Mouse (Mus musculus) MEL-GATA-1-ER (cell line): ENCODE data around the gene 1700020L24Rik.
A peak's percentile ranks its signal among the peaks of the same experiment; 100 is the strongest.

Source experiments
- DNase-seq: peaks from one replicate; pipeline ENCODE4 v3.0.0-alpha.2; 2012; ENCODE audit warnings: low read depth; ENCODE audit errors: extremely low read depth

Gene 1700020L24Rik

DNA sequence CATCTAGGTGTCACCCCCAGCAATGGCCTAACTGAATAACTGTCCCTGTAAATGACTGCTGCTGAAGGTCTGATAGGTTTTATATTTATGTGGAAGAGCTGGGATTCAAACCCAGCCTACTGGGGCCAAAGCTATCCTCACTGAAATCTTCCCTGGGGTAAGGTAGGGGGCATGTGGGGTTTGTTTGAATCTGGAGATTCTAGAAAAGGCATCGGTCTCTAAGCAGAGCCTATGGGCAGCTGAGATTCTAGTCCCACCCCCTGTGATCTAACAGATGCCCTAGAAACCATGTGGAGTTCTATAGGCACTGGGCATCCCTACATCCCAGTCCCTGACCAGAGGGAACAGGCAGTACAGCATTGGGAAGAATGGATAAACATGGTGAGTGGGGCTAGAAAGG lies at the start of gene 1700020L24Rik:
1700020L24Rik (plus strand) TSS at position 301 of the 400 bp plus-strand sequence.
- no peak for DNase-seq

GRCm38 (mm10) chr11:83393062-83393461 lies 44.4 kb upstream of the 1700020L24Rik start:
- DNase-seq = no peak

DNA sequence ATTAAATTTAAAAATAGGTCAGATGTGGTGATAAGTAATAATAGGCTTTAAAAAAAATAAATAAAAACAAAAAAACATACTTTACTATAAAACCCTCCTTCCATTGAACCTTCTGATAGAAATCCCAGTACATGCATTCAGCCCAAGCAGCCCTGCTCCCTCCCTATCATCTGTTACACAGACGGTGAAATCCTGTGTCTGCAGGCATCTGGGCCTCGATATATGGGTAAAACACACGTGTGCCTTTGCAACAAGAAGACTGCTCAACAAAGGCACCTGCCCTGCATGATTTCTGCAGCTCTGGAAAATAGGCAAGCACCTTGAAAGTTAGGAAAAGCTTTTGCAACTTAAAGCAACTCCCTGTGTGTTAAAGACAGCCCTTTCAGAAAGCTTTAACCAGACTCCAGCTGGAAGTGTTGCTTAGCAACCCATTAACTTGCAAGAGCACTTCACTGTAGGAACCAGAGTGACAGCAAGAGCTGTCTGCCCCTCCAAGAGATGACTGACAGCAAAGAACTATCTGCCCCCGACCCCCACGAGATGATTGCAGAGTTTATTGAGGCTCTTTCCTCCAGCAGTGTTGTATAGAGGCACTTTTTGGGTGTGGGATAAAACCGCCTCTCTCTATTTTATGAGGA lies 42.6 kb upstream of the 1700020L24Rik start:
- DNase-seq = no peak

- DNase-seq = no peak
Measured at GRCm38 (mm10) chr11:83397626-83398025, 39.9 kb upstream of the 1700020L24Rik start.

DNA sequence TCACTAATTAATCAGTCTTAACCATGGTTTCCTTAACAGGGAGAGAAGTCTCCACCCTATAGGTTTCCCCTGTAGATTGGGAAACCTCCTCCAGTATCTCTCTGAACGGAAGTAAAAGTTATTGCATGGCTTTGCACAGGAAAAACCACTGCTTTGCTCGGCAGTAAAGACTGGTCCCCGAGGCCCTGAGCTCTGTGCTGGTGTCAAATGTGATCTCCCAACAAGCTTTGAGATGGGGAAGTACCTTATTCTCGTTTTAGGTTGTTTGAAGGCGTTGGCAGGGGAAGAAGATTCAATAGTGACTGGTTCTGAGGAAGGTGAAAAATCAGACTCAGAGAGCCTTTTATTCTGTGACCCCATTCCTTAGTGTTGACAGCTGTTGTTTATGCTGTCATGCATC lies 38.8 kb upstream of the 1700020L24Rik start:
- DNase-seq = no peak

DNA sequence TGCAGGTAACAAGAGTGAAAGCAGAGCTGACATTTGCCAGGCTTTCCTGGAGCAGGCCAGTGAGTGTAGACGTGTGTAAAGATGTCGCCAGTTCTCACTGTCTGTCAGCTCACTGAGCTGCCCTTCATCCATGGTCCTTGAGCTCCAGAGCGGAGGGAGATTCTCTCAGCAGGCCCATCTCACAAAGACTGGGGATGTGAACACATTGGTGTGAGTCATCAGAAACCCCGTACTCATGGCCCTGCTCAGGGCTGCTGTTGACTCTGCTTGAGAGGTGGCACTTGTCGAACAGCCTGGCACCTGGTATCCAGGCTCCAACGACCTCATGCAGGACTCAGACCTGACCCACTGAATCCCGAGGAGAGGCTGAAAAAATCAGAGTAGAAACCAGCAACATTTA lies 33.7 kb upstream of the 1700020L24Rik start:
- no peak for DNase-seq

DNA sequence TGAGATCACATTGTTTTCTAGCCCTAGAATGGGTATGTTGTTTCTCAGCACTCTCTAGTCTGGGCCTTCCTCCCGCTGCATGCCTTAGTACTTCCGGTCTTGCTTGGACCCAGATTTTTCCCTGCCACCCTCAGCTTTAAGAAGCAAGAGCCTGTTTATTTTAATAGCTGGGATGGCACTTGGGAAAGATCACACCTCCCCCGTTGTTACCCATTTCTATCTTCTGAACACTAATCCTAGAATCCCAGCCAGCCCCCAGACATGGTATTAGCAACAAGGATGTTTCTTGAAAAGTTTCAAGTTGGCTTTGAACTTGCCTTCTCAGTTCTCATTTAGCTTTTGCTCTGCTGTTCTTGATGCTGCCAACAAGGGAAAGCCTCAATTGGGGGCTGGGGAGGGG lies 31.1 kb upstream of the 1700020L24Rik start:
- no peak for DNase-seq

GRCm38 (mm10) chr11:83408242-83408641 lies 29.2 kb upstream of the 1700020L24Rik start:
- no peak for DNase-seq

- DNase-seq = no peak
Measured at GRCm38 (mm10) chr11:83409087-83409754, 28.3 kb upstream of the 1700020L24Rik start, which contains the start of gene Rasl10b. TSS of gene Rasl10b (plus strand) at chr11:83409137.

GRCm38 (mm10) chr11:83409792-83410291 lies 27.6 kb upstream of the 1700020L24Rik start:
- no peak for DNase-seq

DNA sequence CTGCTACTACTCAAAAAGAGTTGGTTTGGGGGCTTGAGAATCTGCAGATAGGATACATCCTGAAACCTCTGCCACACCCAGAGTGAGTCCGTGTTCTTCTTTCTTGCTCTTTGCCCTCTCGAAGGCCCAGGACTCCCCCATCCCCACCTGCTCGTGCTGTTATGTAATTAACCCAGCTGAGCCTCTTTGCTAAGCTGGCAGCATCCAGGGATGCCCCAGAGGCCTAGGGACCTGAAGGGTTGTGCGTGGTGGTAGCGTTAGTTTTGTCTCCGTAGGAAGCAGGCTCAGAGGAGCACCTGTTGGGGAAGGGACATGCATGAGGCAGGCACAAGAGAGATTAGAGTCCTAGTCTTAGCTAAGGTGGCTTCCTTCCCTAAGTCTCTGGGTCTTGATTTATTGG lies 27.0 kb upstream of the 1700020L24Rik start:
- no peak for DNase-seq

- DNase-seq = peak; percentile 62
Measured at GRCm38 (mm10) chr11:83417080-83417479, 20.4 kb upstream of the 1700020L24Rik start.

DNA sequence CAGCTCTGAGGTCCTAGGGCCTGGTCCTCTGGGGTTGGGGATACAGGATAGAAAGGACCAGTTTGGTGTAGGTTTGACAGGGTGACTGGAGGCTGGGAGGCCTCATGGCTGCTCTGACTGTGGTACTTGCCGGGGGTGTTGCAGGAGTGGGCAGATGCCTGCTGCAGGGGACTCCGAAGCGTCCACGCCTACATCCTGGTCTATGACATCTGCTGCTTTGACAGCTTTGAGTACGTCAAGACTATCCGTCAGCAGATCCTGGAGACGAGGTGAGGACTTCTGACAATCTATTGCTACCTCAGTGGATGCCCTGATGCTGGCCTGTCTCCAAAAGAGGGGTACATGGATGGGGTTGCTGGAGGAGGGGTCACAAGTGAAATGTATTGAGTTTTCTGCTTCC lies 19.8 kb upstream of the 1700020L24Rik start:
- no peak for DNase-seq

- no peak for DNase-seq
Measured at GRCm38 (mm10) chr11:83418566-83418965, 18.9 kb upstream of the 1700020L24Rik start.

- DNase-seq = no peak
Measured at GRCm38 (mm10) chr11:83420338-83420737, 17.1 kb upstream of the 1700020L24Rik start.

DNA sequence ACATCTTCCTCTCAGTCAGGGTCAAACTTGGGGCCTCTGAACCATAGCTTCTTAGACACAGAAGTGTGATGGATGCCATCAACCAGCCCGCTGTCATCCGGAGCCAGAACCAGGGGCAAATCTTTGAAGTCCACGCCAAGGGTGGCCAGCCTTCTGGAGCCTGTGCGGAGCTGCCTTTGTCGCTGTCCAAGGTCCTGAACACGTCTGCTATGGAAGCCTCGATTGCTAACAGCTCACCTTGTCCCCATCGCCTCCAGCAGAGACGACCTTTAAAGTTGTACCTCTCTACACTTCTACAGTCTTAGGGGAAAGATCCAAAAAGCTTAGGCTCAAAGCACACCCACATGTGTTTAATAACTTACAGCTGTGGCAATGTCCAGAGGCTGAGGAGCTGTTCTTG lies 16.2 kb upstream of the 1700020L24Rik start:
- no peak for DNase-seq

- no peak for DNase-seq
Measured at GRCm38 (mm10) chr11:83424681-83425080, 12.8 kb upstream of the 1700020L24Rik start.

DNA sequence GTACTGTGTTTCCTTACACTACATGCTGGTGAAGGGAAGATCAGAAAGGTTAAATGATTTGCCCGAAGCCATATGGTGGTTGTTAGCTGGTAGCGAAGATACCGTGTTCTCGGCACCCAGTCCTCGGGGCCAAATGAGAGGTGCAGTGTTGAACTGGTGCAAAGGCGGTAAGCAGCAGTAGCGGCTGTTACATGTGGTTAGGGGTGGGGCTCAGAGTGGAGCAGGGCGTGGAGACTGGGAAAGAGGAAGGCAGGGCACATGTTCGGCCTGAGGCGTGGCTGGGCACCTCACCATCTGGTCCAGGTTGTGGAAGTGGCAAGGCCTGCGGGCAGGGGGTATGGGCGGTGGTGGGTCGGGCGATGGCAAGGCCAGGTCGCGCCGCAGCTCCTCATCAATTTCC lies 10.5 kb upstream of the 1700020L24Rik start:
- DNase-seq = peak; percentile 72

- no peak for DNase-seq
Measured at GRCm38 (mm10) chr11:83429355-83429754, 8.1 kb upstream of the 1700020L24Rik start, which contains the start of gene Gas2l2. TSS of gene Gas2l2 (minus strand) at chr11:83429455.

DNA sequence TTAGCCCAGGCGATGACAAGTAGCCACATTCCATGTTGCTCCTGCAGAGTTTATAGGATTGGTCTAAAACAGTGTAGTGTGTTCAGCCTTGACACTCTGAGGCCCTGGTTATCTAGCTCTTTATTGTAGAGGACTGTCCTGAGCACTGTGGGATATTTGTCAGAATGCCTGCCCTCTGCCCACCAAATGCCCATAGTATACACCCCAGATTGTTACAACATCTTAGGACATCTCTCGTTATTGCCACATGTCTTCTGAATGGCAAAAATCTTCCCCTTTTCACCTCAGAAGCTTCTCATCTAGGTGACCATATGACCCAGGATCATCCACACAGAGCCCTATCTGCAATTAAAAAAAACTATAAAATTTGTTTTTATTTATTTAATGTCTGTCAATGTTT lies 4.9 kb upstream of the 1700020L24Rik start:
- DNase-seq = no peak

DNA sequence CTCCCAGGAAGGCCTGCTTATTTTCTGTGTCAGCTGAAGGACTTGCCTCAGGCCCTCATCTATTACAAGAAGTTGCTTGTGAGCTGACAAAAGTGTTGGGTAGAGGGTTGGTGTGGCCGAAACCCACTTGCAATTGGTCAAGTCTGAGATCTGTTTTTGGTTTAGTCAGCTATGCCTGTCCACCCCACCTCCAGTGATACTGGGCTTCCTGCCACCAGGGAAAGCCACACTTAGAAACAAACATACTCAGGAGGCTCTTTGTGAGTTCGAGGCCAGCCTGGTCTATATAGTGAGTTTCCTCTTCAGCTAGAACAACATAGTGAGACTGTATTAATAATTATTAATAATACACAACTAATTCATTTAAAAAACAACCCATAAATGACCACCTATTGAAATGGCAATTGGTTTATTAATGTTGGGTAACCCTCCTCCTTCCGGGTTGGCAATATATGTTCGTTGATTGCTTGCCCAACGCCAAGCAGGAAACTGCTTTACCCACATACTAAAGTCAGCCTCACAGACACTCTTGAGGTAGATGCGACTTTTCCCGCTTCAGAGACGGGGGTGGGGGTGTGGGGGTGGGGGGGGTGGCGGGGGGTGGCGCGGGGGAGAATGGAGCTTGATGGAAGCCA lies 2.1 kb downstream of the 1700020L24Rik start:
- DNase-seq = no peak
